Mouse (Mus musculus) induced T-regulatory cell, adult 2 months (primary cell): ENCODE data around the gene Arhgef10l.

Experiments
- DNase-seq: peaks from one replicate; pipeline ENCODE4 v3.0.0-alpha.2; 2012; ENCODE audit warnings: low read depth

Gene Arhgef10l

GRCm38 (mm10) chr4:140693513-140693912 is 27.7 kb upstream of the Arhgef10l start:
- no peak for DNase-seq

GRCm38 (mm10) chr4:140691481-140691880 is 25.7 kb upstream of the Arhgef10l start:
- DNase-seq = no peak

GRCm38 (mm10) chr4:140689873-140690655 is 24.3 kb upstream of the Arhgef10l start:
- DNase-seq = peak; percentile 54

- no peak for DNase-seq
Measured at GRCm38 (mm10) chr4:140688826-140689425, 23.1 kb upstream of the Arhgef10l start.

- DNase-seq = no peak
Measured at GRCm38 (mm10) chr4:140688044-140688825, 22.4 kb upstream of the Arhgef10l start.

- no peak for DNase-seq
Measured at GRCm38 (mm10) chr4:140684881-140685303, 19.1 kb upstream of the Arhgef10l start.

- no peak for DNase-seq
Measured at GRCm38 (mm10) chr4:140684141-140684871, 18.5 kb upstream of the Arhgef10l start.

GRCm38 (mm10) chr4:140683608-140684007 is 17.8 kb upstream of the Arhgef10l start:
- no peak for DNase-seq

GRCm38 (mm10) chr4:140680731-140681397 is 15.1 kb upstream of the Arhgef10l start:
- peak; percentile 14 for DNase-seq

GRCm38 (mm10) chr4:140679723-140680380 is 14.0 kb upstream of the Arhgef10l start:
- peak; percentile 83 for DNase-seq

GRCm38 (mm10) chr4:140679038-140679437 is 13.2 kb upstream of the Arhgef10l start:
- peak; percentile 70 for DNase-seq

- DNase-seq = peak; percentile 83
Measured at GRCm38 (mm10) chr4:140674345-140674926, 8.6 kb upstream of the Arhgef10l start.

- DNase-seq = no peak
Measured at GRCm38 (mm10) chr4:140673527-140674264, 7.9 kb upstream of the Arhgef10l start.

GRCm38 (mm10) chr4:140667802-140668201 is 2.0 kb upstream of the Arhgef10l start:
- DNase-seq = no peak

- no peak for DNase-seq
Measured at GRCm38 (mm10) chr4:140665053-140665452, 759 bp downstream of the Arhgef10l start.

- DNase-seq = no peak
Measured at GRCm38 (mm10) chr4:140662882-140663585, 2.8 kb downstream of the Arhgef10l start.

- no peak for DNase-seq
Measured at GRCm38 (mm10) chr4:140662453-140662852, 3.4 kb downstream of the Arhgef10l start.

GRCm38 (mm10) chr4:140661406-140662022 is 4.3 kb downstream of the Arhgef10l start:
- DNase-seq = no peak
